Comparison of ENCODE assay signal across 30 mouse cellular contexts in genomic region chr9:94925845-94926244, GRCm38 (mm10).
A peak's percentile ranks its signal among the peaks of the same experiment; 100 is the strongest.
DNase-seq lines count a peak whose midpoint lies in the region; ATAC-seq and TF ChIP-seq lines count a peak whose summit lies in the region.
"Had no signal": no experiment of that assay in that cellular context is flagged by ENCODE, and none has a peak within 500 bp of the region (broad histone marks: within the 10 kb centered on the region; RNA-seq: fewer than 3 reads in every experiment).

No protein-coding gene starts in this region.

- peaks cover 2% of the 10 kb centered on the region; the same call in 1 of the 2 replicates for H3K9me3 ChIP-seq in midbrain, embryonic 14.5 days (ENCODE audit: control insufficient read depth, low read length)
- no peaks in the 10 kb centered on the region for H3K9me3 ChIP-seq in midbrain, embryonic 11.5 days (ENCODE audit: control insufficient read depth, low read length)
- H3K9me3 ChIP-seq: embryonic facial prominence, embryonic 15.5 days; hindbrain, embryonic 10.5 days; intestine, embryonic 15.5 days; midbrain, embryonic 10.5 days had no signal

- ATAC-seq in midbrain, embryonic 14.5 days (ENCODE audit: low FRiP score, low TSS enrichment) = no peak
- no peak for ATAC-seq in midbrain, embryonic 11.5 days (ENCODE audit: low FRiP score)
- ATAC-seq: hindbrain, embryonic 16.5 days; intestine, embryonic 15.5 days; liver, postnatal 0 days; Patski had no signal

- DNase-seq in cerebellum, postnatal 14 days = peak; percentile 15 to 43
- no peak for DNase-seq in cerebellum, adult 11 months
- peak in 1 of 2 experiments; percentile 14 for DNase-seq in layer of hippocampus, adult 2 months (ENCODE audit: low spot score in 2 of 2)
- no peak for DNase-seq in layer of hippocampus, adult 9-11 months
- DNase-seq in midbrain, embryonic 14.5 days = peak; percentile 35
- DNase-seq in midbrain, embryonic 11.5 days (ENCODE audit: low spot score, missing footprints) = no peak
- peak; percentile 36 for DNase-seq in brain, embryonic 14.5 days (ENCODE audit: low read depth)
- DNase-seq: adrenal gland, postnatal 10 days; cerebellum, adult 18-20 months; cerebellum, postnatal 25 days; heart, postnatal 14 days; kidney, adult 2 months; kidney, postnatal 36 days; liver, postnatal 0 days; right cerebral cortex, postnatal 25 days; spleen, adult 18-20 months; thymus, adult 18-20 months; thymus, postnatal 25 days had no signal

- peak overlapping the region; percentile 55; the same call in 1 of the 2 replicates for H3K27ac ChIP-seq in layer of hippocampus, adult 2 months
- no peak overlapping the region for H3K27ac ChIP-seq in midbrain, embryonic 14.5 days (replicated peaks; ENCODE audit: low read depth, low read length)
- no peak overlapping the region for H3K27ac ChIP-seq in midbrain, embryonic 11.5 days (ENCODE audit: low read depth, low read length)
- H3K27ac ChIP-seq: embryonic facial prominence, embryonic 10.5 days; embryonic facial prominence, embryonic 15.5 days; forebrain, embryonic 12.5 days; hindbrain, embryonic 10.5 days; intestine, embryonic 15.5 days; limb, embryonic 12.5 days; midbrain, embryonic 10.5 days; stomach, postnatal 0 days had no signal

- H3K36me3 ChIP-seq in midbrain, embryonic 14.5 days (ENCODE audit: control insufficient read depth, insufficient read depth, low read length) = no peaks in the 10 kb centered on the region
- H3K36me3 ChIP-seq in midbrain, embryonic 11.5 days (ENCODE audit: control insufficient read depth, insufficient read depth, low read length) = no peaks in the 10 kb centered on the region
- H3K36me3 ChIP-seq: embryonic facial prominence, embryonic 10.5 days; embryonic facial prominence, embryonic 15.5 days; forebrain, embryonic 12.5 days; G1E; hindbrain, embryonic 10.5 days; intestine, embryonic 15.5 days; limb, embryonic 12.5 days; midbrain, embryonic 10.5 days had no signal

- no peaks in the 10 kb centered on the region for H3K4me1 ChIP-seq in midbrain, embryonic 14.5 days (ENCODE audit: control insufficient read depth, insufficient read depth, low read length)
- H3K4me1 ChIP-seq in midbrain, embryonic 11.5 days (ENCODE audit: control insufficient read depth, insufficient read depth, low read length) = no peaks in the 10 kb centered on the region
- H3K4me1 ChIP-seq: embryonic facial prominence, embryonic 15.5 days; forebrain, embryonic 12.5 days; hindbrain, embryonic 10.5 days; intestine, embryonic 15.5 days; midbrain, embryonic 10.5 days had no signal

- TF ChIP-seq CTCF in layer of hippocampus, adult 2 months (conservative IDR thresholded peaks at IDR 0.05) = no peak
- TF ChIP-seq CTCF in brain, embryonic 14.5 days (IDR thresholded peaks at IDR 0.05; ENCODE audit: borderline replicate concordance, extremely low read depth, insufficient read depth, insufficient read length) = no peak

- H3K9ac ChIP-seq in midbrain, embryonic 14.5 days (replicated peaks; ENCODE audit: low read length) = no peak overlapping the region
- H3K9ac ChIP-seq in midbrain, embryonic 11.5 days (ENCODE audit: low read length) = no peak overlapping the region
- H3K9ac ChIP-seq: embryonic facial prominence, embryonic 15.5 days; forebrain, embryonic 12.5 days; intestine, embryonic 15.5 days; limb, embryonic 12.5 days; liver, postnatal 0 days had no signal

- no peak overlapping the region for H3K4me2 ChIP-seq in midbrain, embryonic 14.5 days (ENCODE audit: low read length)
- H3K4me2 ChIP-seq in midbrain, embryonic 11.5 days = no peak overlapping the region
- H3K4me2 ChIP-seq: embryonic facial prominence, embryonic 15.5 days; forebrain, embryonic 12.5 days; intestine, embryonic 15.5 days; limb, embryonic 12.5 days; liver, embryonic 11.5 days had no signal

- H3K4me3 ChIP-seq in layer of hippocampus, adult 2 months = no peak overlapping the region
- H3K4me3 ChIP-seq in midbrain, embryonic 14.5 days (replicated peaks; ENCODE audit: low read depth, low read length) = no peak overlapping the region
- H3K4me3 ChIP-seq in midbrain, embryonic 11.5 days (ENCODE audit: low read depth, low read length) = no peak overlapping the region
- H3K4me3 ChIP-seq: embryonic facial prominence, embryonic 10.5 days; embryonic facial prominence, embryonic 15.5 days; forebrain, embryonic 12.5 days; hindbrain, embryonic 10.5 days; intestine, embryonic 15.5 days; limb, embryonic 12.5 days; midbrain, embryonic 10.5 days had no signal

- H3K27me3 ChIP-seq in midbrain, embryonic 14.5 days (ENCODE audit: control insufficient read depth, insufficient read depth, low read length) = no peaks in the 10 kb centered on the region
- H3K27me3 ChIP-seq in midbrain, embryonic 11.5 days (ENCODE audit: control insufficient read depth, insufficient read depth, low read length) = no peaks in the 10 kb centered on the region
- H3K27me3 ChIP-seq: embryonic facial prominence, embryonic 15.5 days; forebrain, embryonic 12.5 days; intestine, embryonic 15.5 days; limb, embryonic 12.5 days; Patski had no signal

- WGBS in midbrain, embryonic 14.5 days = 54% methylated on average over 3 of the region's 3 CpGs
- 86% methylated on average over 3 of the region's 3 CpGs for WGBS in midbrain, embryonic 11.5 days

- no peak for TF ChIP-seq POLR2A in brain, embryonic 14.5 days (IDR thresholded peaks at IDR 0.05; ENCODE audit: borderline replicate concordance, extremely low read depth, insufficient read depth, insufficient read length, poor library complexity, severe bottlenecking)

Comparison
In these comparisons a context has a peak if more than half of its experiments do, and no peak if none do; other contexts are left out.
1. DNase-seq: peak in cerebellum, postnatal 14 days (2 of 2), midbrain, embryonic 14.5 days (single experiment) and brain, embryonic 14.5 days (single experiment); none in cerebellum, adult 11 months (single experiment), layer of hippocampus, adult 9-11 months (single experiment) and midbrain, embryonic 11.5 days (single experiment).